Mouse (Mus musculus) natural killer cell, adult 2 months (primary cell): Measurements from ENCODE around the gene Per2.
A peak's percentile ranks its signal among the peaks of the same experiment; 100 is the strongest.

Experiments used
- DNase-seq, 2 experiments: peaks; one replicate each; pipeline ENCODE4 v3.0.0; 2022; ENCODE audit warnings: low spot score in 2 of 2

Gene Per2

GRCm38 (mm10) chr1:91458223-91458861 lies 782 bp downstream of the Per2 start:
- no peak for DNase-seq

DNA sequence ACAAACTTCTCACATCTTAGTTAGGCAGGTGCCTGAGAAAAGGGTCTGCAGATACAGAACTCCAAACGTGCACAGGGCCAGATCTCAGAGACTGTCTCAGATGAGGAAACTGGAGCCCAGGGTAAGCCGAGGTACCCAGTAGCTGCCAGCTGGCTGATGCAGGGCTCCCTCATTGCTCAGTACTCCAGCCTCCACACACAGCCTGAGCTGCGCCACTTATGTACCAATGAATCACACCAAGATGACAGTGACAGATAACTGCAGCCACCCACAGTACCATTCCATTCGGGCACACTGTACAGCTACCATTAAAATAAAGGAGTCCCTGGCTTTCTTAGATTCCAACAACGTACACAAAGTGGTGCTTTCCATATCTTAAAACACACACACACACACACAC lies 1.4 kb downstream of the Per2 start:
- DNase-seq: no peak

DNA sequence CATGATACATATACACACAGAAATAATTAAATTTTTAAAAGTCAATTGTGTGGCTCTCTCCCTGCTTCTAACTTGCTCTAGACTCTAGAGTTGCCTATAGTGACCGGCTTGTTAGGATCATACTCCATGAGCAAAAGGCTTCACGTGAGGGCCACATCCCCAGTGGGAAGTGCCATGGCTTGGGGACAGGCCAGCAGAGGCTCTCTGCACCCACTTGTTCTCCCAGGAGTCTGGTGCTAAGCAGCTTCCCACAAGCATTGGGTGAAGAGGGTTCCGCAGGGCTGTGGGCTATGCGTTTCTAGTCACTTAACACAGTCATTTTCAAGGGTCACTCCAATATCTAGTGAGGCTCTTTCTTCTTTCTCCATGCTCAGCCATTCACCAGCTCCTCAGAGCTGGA lies 2.0 kb downstream of the Per2 start:
- no peak for DNase-seq

DNA sequence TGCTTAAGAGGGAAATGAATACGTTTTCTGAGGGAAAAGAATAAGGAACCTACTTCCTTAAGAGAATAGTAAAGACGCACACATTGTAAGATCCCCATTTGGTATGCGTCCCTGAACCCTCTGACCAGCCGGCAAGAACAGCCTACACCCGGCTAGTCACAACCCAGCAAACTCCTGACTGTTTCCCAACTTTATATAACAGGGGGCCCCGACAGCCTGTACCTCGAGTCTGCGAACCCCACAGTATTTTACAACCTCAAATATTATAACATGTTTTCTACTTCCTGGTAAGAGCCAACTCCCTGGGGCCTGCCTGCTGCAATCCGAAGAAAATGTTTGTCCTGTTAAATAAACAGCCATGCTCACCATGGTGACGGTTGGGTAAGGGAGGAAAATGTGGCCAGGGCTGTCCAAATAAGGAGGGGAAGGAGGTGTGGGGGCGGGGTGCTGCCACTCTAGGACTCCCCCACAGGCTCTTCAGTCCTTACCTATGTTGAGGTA lies 2.8 kb downstream of the Per2 start:
- peak; percentile 37 to 60 for DNase-seq

DNA sequence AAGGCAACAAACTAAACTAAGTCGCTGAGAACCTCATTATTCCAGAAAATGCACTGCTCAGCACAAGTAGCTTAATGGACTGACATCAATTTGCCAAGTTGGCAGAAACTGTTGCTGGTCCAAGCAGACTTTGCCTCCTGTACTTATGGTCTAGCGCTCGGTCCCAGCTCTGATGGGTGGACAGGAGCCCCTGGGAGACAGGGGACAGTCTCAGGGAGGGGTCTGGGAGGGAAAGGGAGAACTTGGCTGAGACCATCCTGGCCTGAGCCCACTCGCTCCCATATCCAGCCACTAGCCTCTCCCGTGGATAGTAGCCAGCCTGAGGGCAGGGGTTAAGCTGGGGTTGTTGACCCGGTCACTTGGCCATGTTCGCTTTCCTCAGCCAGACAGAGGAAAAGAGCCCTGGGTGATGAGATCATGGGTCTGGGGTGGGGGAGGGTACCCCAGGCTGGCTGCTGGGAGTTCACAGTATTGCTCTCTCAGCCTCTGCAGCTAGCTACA lies 3.4 kb downstream of the Per2 start:
- DNase-seq: no peak

DNA sequence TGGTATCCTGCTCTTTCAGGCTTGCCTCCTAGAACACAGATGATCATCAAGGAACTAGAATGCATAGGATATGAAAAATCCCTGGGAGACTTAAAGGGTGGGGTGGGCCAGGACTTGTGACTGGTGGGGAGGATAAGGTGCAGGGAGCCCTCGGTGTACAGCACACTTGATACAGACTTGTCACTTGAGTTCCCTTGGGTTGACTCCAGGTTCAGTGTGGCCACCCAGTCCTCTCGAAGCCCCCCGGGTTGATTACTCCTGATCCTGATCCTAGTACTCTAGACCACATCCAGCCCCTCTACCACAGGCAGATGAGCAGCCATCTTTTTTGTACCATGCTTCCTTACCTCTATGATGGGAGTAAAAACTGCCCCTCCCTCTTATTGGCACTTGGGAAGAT lies 4.2 kb downstream of the Per2 start:
- no peak for DNase-seq

DNA sequence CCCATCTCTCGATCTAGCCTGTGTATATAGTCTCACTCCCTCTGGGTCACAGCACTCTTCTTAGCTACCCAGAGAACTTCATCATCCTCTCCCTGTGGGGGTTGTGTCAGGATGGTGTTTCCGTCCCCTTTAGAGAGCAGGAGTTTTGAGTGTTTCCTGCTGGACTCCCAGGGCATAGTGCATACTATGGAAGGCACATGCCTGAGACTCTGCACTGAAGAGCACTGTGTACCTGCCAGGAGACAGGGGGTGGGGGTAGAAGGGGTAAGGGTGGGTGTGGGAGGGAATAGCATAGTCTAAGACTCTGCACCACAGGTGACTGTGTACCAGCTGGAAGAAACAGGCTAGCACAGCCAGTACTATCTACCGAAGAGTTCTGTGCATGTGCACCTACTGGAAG lies 4.8 kb downstream of the Per2 start:
- DNase-seq: no peak

GRCm38 (mm10) chr1:91453932-91454331 lies 5.2 kb downstream of the Per2 start:
- DNase-seq: no peak

DNA sequence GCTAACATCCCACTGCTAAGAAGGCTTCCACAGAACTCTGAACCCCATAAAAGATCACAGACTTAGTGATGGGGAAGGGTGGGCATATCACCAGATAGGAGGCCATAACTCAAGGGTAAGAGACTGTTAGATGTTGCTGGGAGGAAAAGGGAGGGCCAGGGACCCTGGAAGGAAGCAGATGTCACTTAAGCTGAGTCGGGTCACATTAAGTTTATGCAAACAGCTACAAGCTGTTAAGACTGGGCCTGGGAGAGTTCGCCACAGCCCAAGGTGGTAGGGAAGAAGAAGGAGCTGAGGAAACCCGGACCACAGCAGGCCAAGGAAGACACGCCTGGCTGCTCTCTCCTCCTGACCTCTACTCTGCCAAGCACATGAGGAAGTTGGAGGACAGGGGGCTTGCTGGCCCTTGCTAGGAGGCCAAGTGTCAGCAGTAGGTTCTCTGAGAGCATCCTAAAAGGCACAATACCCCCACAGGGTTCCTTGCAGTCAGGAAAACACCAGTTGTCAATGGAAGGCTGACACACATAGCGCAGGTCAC lies 7.5 kb downstream of the Per2 start:
- DNase-seq: no peak

DNA sequence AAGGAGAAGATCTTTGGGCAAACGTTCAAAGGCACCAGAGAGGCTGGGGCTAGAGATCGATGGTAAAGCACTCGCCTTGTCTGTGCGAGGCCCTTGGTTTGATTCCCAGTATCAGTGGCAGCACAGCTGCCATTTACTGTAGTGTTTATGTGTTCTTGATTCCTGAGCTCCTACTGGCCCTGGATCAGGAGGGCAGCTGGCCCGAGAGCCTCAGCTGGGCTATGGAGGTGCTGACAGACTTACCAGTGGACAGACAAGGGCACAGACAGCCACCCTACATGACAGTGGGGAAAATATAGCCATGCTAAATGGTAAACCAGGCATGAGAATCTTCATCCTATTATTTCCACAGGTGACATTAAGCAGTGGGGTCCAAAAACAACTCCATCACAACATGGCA lies 8.3 kb downstream of the Per2 start:
- DNase-seq: no peak

DNA sequence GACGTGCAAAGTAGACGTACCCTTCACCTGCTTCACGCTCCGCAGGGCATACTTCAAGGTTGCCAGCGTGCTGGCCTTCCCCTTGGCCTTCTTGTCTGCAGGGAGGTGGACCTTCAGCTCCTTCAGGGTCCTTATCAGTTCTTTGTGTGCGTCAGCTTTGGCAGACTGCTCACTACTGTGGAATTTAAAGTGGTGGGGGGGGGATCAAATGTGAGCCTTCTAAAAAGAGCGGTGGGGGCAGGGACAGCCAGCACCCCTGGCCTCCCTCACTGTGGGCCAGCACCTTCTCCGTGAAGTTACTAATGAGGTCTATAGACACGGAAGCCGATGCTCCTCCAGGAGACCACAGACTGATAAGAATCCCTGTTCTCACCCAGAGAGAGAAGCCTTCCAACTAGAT lies 10.4 kb downstream of the Per2 start:
- no peak for DNase-seq

DNA sequence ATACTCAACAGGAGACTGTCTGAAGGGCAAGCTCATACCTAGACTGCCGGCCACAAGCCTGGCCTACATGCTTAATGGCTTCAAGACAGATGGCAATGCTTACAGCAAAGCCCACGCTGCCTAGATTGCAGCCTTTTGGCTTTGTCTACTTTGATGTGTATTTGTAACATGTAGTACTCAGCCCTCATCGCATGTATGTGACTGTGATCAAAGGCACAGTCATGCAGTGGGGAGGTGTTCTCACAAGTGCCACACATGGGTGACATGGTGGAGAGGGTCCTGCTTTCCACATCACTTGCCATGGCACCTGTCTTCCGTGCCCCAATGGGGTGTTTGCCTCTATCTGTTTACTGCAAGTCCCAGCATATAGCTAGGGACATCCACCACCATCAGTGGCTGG lies 12.6 kb downstream of the Per2 start:
- no peak for DNase-seq

DNA sequence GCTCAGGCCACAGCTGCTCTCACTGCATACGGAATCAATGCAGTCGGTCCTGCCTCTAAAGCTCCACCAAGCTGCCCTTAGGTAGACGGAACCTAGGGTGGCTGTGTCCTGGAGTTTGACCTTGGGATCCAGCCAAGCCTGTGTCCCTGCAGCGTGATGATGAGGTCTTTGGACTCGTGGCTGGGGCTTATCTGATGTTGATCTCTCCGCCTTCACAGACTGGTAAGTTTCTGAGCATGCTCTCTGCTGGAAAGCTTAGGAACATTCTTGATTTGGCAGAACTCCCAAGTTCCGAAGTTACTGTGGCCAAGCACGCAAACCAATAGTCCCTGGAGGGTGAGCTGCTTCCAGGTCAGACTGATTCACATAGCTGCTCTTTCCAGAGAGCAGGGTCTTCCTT lies 13.1 kb downstream of the Per2 start:
- DNase-seq: no peak

GRCm38 (mm10) chr1:91444841-91445830 lies 14.0 kb downstream of the Per2 start:
- no peak for DNase-seq

DNA sequence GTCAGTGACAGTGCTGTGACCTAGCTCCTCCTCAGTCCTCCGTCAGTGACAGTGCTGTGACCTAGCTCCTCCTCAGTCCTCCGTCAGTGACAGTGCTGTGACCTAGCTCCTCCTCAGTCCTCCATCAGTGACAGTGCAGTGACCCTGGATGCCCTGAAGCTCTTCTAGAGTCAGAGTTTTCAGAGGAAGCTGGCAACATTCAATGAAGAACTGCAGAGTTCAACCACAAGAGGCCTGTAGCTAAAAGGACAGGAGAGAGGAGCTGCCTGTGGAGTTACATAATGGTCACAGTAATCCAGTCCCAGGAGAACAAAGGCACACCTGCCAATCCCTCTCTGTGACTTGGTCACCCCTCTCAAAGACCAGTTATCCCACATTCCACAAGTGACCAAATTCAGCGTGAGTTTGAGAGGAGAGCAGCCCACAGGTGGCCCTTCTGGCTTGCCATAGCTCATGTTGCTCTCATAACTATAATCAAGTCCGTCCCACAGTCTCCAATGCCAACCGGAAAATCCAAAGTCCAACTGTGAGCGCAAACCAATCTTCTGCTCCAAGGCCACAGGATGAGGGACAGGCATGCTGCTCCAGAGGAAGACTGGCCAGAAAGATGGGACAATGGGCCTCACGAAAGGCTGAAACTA lies 16.7 kb downstream of the Per2 start:
- no peak for DNase-seq

DNA sequence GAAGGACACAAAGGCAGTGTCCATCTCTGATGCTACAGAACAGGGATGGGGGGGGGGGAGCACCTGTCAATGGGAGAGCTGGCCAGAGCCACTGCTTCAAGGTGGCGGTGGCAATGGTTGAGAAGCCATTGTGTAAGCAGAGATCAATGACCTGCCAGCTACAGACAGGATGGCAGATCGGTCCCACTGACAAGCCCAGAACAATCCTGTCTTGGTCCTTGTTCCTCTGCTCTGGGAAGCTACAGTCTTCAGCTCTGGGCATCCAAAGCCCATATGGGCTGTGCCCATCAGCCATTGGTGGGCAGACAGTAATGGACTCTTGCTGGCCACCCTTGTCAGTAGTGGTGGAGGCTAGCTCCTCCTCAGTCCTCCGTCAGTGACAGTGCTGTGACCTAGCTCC lies 17.3 kb downstream of the Per2 start:
- DNase-seq: no peak

DNA sequence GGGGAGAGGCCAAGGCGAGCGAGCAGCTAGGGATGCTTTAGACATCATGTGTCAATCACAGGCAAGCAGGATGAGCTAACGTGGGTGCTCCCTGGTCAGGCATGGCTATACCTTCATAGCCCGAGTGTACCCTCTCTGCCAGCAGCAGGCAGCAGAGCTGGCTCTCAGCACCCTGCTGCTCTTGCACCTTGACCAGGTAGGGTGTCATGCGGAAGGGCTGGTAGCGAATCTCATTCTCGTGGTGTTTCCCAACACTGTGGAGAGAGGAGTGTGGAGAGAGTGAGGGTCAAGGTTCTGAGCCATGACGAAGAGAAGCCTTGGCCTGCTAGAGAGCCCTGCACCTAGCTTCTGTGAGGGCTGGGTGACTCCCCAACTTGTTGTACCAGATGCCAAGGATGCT lies 19.3 kb downstream of the Per2 start:
- no peak for DNase-seq

DNA sequence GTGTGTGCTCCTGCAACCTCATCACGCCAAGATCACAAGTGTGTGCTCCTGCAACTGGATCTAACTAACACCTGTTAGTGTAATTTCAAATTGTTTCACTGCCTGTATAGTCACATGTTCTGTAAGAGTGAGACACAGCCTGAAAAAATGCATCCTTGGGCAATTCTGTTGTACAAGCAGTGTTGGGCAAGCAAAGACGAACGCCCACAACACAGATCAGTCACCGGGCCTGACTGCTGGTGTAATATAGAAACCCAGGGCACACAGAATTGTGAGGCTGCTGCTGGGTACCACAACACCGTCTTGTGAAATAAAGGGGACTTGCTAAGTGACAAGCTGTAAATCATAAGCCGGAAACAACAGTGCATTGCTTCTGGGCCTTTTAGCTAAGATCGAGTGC lies 21.6 kb downstream of the Per2 start:
- DNase-seq: no peak

DNA sequence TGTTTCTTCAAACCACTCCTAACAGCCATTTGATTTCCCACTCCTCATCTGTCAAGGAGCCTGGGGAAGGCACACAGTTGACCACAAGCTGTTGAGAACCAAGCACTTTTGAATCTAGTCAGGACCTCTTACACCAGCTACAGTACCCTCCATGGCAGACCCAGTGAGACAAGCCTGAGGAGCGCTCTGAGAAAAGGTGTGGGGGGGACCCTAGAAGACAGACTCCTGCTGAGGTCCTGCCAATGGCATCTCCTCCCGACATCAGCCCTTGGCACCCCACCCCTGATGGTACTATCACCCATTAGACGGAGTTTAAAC lies 22.1 kb downstream of the Per2 start:
- DNase-seq: no peak

GRCm38 (mm10) chr1:91436380-91437082 lies 22.6 kb downstream of the Per2 start:
- no peak for DNase-seq

DNA sequence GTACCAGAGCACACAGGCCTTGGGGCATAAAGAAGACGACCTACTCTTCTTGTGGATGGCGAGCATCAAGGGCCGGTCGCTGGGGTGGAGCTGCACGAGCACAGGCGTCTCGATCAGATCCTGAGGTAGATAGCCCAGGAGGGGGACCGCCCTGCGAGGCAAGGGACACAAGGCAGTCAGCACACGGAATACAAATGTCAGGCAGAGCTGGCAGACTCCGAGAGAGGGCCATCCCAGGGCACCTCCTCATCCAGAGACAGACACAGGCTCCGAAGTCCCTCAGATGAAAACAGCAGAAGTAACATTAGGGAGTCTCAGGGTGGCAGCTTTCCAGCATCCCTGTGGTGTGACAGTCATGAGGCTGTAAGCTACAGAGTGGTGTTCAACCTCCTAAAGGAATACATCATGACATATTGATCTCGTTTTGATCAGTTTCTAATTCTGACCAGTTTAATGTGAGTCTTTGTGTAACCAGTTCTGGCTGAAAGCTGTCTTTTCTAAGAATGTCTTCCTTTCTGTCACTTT lies 23.5 kb downstream of the Per2 start:
- DNase-seq: no peak
